Mouse (Mus musculus) neutrophil, adult 5-6 weeks (primary cell): Measurements from ENCODE around the gene Fam83g. TPM values are rescaled to one million over a fixed set of nuclear protein-coding genes. Genes with fewer than 3 reads are reported as not detected.

Experiments used
- ATAC-seq: fragments of 151-379, 151-347 bp; 2 replicates; pipeline ENCODE4 v1.8.0; 2017; ENCODE audit warnings: mild to moderate bottlenecking, moderate TSS enrichment; ENCODE audit not compliant: insufficient number of reproducible peaks, poor library complexity, low FRiP score, severe bottlenecking; ENCODE audit errors: extremely low read depth
- total RNA-seq: library from RNA; stranded (forward); fragments of 200-1000 nt; gene quantifications from 2 replicates; pipeline ENCODE4 v1.2.3, GENCODE M21; 2017

Gene Fam83g
- total RNA-seq, 1 experiment from 2014 or later = 1.7 TPM

GRCm38 (mm10) chr11:61667782-61668181 is 16.1 kb upstream of the Fam83g start:
- ATAC-seq = no peak

GRCm38 (mm10) chr11:61669492-61670490 is 14.1 kb upstream of the Fam83g start:
- no peak for ATAC-seq

- ATAC-seq = no peak
These were observed 12.0 kb upstream of the Fam83g start for GRCm38 (mm10) chr11:61671781-61672383.

GRCm38 (mm10) chr11:61673686-61674085 is 10.2 kb upstream of the Fam83g start:
- no peak for ATAC-seq

GRCm38 (mm10) chr11:61674151-61674838 is 9.6 kb upstream of the Fam83g start:
- ATAC-seq = no peak

GRCm38 (mm10) chr11:61674839-61675159 is 9.1 kb upstream of the Fam83g start:
- no peak for ATAC-seq

- ATAC-seq = no peak
These were observed 8.6 kb upstream of the Fam83g start for GRCm38 (mm10) chr11:61675332-61675731.

GRCm38 (mm10) chr11:61676216-61676854 is 7.6 kb upstream of the Fam83g start:
- no peak for ATAC-seq

- no peak for ATAC-seq
These were observed 6.2 kb upstream of the Fam83g start for GRCm38 (mm10) chr11:61677709-61678108.

- no peak for ATAC-seq
These were observed 4.6 kb upstream of the Fam83g start for GRCm38 (mm10) chr11:61679091-61679866.

GRCm38 (mm10) chr11:61685119-61685725 is 1.3 kb downstream of the Fam83g start:
- ATAC-seq = no peak

GRCm38 (mm10) chr11:61686141-61686540 is 2.2 kb downstream of the Fam83g start:
- ATAC-seq = no peak

- ATAC-seq = no peak
These were observed 3.1 kb downstream of the Fam83g start for GRCm38 (mm10) chr11:61686906-61687453.

- ATAC-seq = no peak
These were observed 3.7 kb downstream of the Fam83g start for GRCm38 (mm10) chr11:61687595-61687994.

GRCm38 (mm10) chr11:61692996-61693395 is 9.1 kb downstream of the Fam83g start:
- ATAC-seq = no peak

GRCm38 (mm10) chr11:61698852-61699251 is 15.0 kb downstream of the Fam83g start:
- ATAC-seq = no peak

- no peak for ATAC-seq
These were observed 15.6 kb downstream of the Fam83g start for GRCm38 (mm10) chr11:61699460-61699859.

GRCm38 (mm10) chr11:61699933-61700332 is 16.0 kb downstream of the Fam83g start:
- ATAC-seq = no peak
